Comparison of ENCODE assay signal across 20 mouse cellular contexts in the genomic region with DNA sequence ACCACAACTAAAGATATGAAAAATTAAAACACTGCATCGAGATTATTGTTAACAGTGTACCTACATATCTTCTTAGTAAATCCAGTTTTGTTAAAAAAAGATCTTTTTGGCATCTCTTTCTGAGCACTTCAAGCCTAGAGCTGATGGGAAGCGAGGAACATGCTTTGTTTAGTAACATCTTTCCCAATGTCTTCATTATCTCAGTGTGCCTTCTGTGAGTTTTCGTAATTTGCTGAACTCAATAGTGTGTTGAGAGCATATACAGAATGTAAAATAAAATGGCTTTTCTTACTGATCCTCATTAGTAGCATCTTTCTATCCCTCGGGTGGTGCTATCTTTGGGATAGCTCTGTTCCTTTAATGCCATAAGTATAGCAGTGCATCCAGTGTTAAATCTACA. TPM values are rescaled to one million over a fixed set of nuclear protein-coding genes. Genes with fewer than 3 reads are reported as not detected.
"Had no signal": no experiment of that assay in that cellular context is flagged by ENCODE, and none has a peak within 500 bp of the region (broad histone marks: within the 10 kb centered on the region; RNA-seq: fewer than 3 reads in every experiment).

No protein-coding gene starts in this region.

- H3K4me2 ChIP-seq: lung, embryonic 14.5 days; midbrain, embryonic 12.5 days; neural tube, embryonic 13.5 days; neural tube, embryonic 15.5 days had no signal

- H3K4me3 ChIP-seq: midbrain, embryonic 10.5 days; midbrain, embryonic 12.5 days; myocyte; neural tube, embryonic 13.5 days; neural tube, embryonic 15.5 days had no signal

- H3K9ac ChIP-seq: lung, embryonic 14.5 days; midbrain, embryonic 12.5 days; neural tube, embryonic 13.5 days; neural tube, embryonic 15.5 days had no signal

- H3K9me3 ChIP-seq: midbrain, embryonic 10.5 days; midbrain, embryonic 12.5 days; neural tube, embryonic 13.5 days; neural tube, embryonic 15.5 days had no signal

- ATAC-seq: midbrain, embryonic 16.5 days had no signal

- H3K27ac ChIP-seq: midbrain, embryonic 10.5 days; midbrain, embryonic 12.5 days; neural tube, embryonic 13.5 days; neural tube, embryonic 15.5 days had no signal

- H3K27me3 ChIP-seq: midbrain, embryonic 12.5 days; neural tube, embryonic 13.5 days; neural tube, embryonic 15.5 days had no signal

- H3K4me1 ChIP-seq: midbrain, embryonic 10.5 days; midbrain, embryonic 12.5 days; neural tube, embryonic 13.5 days; neural tube, embryonic 15.5 days had no signal

- DNase-seq: lung, embryonic 14.5 days; lung, postnatal 10 days; lung, postnatal 4 days; midbrain, embryonic 14.5 days; retina, postnatal 1 day; right cerebral cortex, adult 18-20 months; right cerebral cortex, postnatal 25 days; right cerebral cortex, postnatal 4 days; spleen, adult 18-20 months; thymus, adult 18-20 months; thymus, postnatal 14 days; thymus, postnatal 36 days had no signal

- H3K36me3 ChIP-seq: midbrain, embryonic 10.5 days; midbrain, embryonic 12.5 days had no signal

RNA-seq across cellular contexts. Expression of gene Pcdh10, which starts 18.9 kb away (rescaled TPM):
- total RNA-seq: megakaryocyte, adult 5-6 weeks; megakaryocyte-erythroid progenitor cell, adult 5-6 weeks had no signal
- polyA plus RNA-seq: myocyte had no signal
